Mouse (Mus musculus) stomach, postnatal 0 days (tissue): Measurements from ENCODE around the gene Rnasek.

ENCODE experiments used
- CTCF ChIP-seq: IDR thresholded peaks from 2 replicates; pipeline ENCODE4 v1.5.1; 2016; ENCODE audit warnings: antibody characterized with exemption, low read depth, mild to moderate bottlenecking, moderate library complexity
- EP300 ChIP-seq: optimal IDR thresholded peaks from 2 replicates; pipeline ENCODE3; 2016; ENCODE audit warnings: antibody characterized with exemption

DNA sequence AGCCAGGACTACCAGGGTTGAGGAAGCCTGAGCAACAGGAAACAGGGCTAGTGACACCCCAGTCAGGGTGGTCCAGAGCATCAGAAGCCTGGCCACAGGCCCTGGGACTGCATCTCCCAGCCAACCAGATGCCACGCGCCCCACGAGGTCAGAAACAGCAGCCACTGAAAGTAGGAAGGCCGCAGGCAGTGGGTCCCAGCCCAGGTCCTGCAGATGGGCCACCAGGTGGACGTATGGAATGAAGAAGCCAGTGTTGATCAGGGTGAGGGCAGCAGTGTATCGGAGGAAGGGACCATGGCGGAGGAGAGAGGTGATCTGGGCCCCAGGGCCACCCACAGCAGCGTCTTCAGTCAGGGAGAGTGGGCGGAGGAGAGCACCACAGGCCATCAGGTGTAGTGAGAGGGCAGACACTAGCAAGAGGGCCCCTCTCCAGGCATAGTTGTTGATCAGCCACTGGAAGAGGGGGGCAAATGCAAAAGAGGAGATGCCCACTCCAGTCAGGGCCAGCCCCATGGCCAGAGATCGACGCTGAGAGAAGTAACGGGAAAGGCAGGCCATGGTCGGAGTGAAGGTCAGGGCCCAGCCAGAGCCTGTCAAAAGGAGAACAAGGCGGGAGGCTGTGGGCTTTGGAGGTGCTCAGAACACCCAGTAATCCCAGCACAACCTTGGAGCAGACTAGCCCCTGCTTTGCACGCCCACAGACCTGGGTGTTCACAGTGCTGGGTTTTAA lies 20.7 kb downstream of the Rnasek start:
- TF ChIP-seq CTCF (no peak), EP300 (no peak)
